Mouse (Mus musculus) megakaryocyte-erythroid progenitor cell, adult 5 weeks (primary cell): Measurements from ENCODE around the gene Gm527. TPM values are rescaled to one million over a fixed set of nuclear protein-coding genes. Genes with fewer than 3 reads are reported as not detected.

Source experiments
- polyA plus RNA-seq: library from polyadenylated mRNA; stranded (reverse); fragments of >175 nt; gene quantifications from 2 replicates; pipeline ENCODE4 v1.2.3, GENCODE M21; 2012

Gm527 gene
- 0.97 and 2.1 TPM in 2 replicates for polyA plus RNA-seq

DNA sequence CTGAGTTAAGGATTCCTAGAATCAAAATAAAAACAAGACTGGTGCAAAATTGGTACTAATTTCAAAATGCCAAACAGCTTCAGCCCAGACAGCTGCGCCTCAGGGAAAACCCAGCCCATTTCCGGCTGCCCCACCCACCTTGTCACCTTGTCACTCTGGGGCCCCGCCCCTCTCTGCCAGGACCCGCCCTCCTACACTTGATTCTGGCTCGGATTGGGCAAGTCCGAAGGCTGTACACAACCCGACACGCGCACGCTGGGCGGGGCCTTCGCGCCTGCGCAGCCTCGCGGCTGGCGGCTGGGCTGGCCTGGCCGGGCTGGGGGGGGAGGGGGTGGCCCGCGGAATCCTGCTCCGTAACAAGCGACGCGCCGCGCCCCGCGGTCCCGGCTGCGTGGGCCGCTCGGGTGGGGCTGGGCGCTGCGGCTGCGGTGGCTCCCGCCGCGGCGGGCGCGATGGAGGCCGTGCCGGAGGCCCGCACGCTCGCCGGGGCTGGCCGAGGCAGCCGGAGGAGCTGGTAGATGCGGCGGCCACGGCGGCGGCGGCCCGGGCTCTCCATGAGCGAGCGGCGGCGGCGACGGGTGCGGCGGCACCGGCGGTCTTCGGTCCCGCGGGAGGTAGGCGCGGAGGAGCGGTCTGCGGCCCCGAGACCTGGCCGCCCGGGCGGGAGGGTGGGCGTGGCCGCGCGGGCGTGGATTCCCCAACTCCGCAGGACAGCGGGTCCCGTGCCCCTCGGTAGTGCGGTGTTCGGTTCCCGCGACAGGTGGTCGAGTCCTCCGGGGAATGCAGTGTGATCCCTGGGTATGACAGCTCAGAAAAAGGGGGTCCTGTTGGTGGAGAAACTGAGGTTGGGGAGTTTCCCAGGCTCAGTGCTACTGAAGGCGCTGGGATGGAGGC lies at the start of gene Gm527:
Gm527 (plus strand) TSS at position 329 of the 894 bp plus-strand sequence.

DNA sequence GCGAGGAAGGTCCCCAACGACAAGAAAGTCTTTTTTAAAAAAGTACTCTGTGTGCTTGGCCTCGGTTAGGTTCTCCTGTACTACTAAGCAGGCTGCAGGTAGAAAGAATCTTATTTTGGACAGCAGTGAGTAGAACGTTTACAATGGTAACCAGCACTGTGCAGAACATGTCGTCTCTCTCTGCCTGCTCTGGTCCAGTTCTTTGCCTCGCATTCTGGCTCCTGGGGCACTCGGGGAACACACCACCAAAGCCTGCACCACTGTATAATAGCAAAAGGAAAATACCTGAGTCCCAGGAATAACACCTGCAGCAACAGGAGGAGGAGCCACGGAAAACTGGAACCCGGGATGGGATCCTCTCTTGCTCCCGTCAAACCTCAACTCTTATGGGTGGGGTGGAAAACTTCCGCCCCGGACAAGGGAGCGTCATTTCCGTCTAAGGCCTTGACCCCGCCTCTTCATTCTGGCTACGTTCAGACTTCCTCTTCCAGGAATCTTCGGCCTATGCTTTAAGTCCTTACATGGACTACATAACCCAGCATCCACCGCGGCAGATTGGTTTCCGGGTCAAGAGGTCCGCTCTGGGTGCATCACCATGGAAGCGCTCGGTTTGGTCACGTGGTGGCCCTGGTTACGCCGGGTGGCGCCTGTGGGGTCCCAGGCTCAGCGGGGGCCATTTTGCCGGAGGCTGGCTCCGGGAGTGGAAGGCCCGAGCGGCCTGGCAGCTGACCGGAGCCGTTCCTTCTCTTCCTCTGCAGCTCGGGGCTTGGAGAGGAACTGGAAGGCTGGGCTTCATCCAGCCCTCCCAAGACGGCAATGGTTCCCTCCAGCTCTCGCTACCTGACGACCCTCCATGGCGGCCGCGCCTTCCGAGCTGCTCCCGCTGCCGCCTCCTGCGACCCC lies 47.7 kb downstream of the Gm527 start, which contains the start of the genes Klhl28 and Togaram1:
Klhl28 (minus strand) TSS at position 411 of the 903 bp plus-strand sequence.
Togaram1 (plus strand) TSS at position 681 of the 903 bp plus-strand sequence.

Other genes with a start within 250 kb of the Gm527 start
- 0.31 and 0.47 TPM in 2 replicates for gene Klhl28, start 47.6 kb downstream of the Gm527 start, polyA plus RNA-seq
- gene Togaram1, start 47.9 kb downstream of the Gm527 start, polyA plus RNA-seq = 4.6 and 5.2 TPM in 2 replicates
- gene Prpf39, start 118.4 kb downstream of the Gm527 start, polyA plus RNA-seq = 12.8 and 13.3 TPM in 2 replicates
- 129 and 152 TPM in 2 replicates for gene Fkbp3, start 156.1 kb downstream of the Gm527 start, polyA plus RNA-seq
- gene Fancm, start 157.7 kb downstream of the Gm527 start, polyA plus RNA-seq = 2.4 TPM in 2 replicates